Mouse (Mus musculus) MEL (cell line): ENCODE data around the gene Lcn6. TPM values are rescaled to one million over a fixed set of nuclear protein-coding genes. Genes with fewer than 3 reads are reported as not detected.

Experiments used
- DNase-seq: peaks from one replicate; pipeline ENCODE4 v3.0.0; 2011; ENCODE audit warnings: low read depth, low spot score
- H3K27ac ChIP-seq: 2 replicates; pipeline ENCODE4 v1.5.1; 2012; ENCODE audit warnings: low read depth, mild to moderate bottlenecking, control low read depth, low read length, moderate library complexity; ENCODE audit not compliant: control insufficient read depth
- H3K27me3 ChIP-seq, 2 experiments: fragments of 150-350 bp in 1 of 2; sonication (generic) in 1 of 2; 2 replicates each; pipeline ENCODE4 v1.6.1; 2012; ENCODE audit warnings: low read length in 2 of 2, mild to moderate bottlenecking in 2 of 2, improper control_type of control experiment in 1 of 2, moderate library complexity in 1 of 2; ENCODE audit not compliant: insufficient read depth in 2 of 2, control insufficient read depth in 1 of 2
- H3K36me3 ChIP-seq, 2 experiments: 2 replicates each; pipeline ENCODE4 v1.6.1; 2012 to 2014; ENCODE audit warnings: low read length in 2 of 2, improper control_type of control experiment in 1 of 2, inconsistent platforms in 1 of 2, mild to moderate bottlenecking in 1 of 2; ENCODE audit not compliant: insufficient read depth in 2 of 2, control insufficient read depth in 1 of 2
- H3K4me1 ChIP-seq, 2 experiments: fragments of 150-350 bp in 1 of 2; sonication (generic) in 1 of 2; 2 replicates each; pipeline ENCODE4 v1.6.1; 2012; ENCODE audit warnings: low read length in 2 of 2, improper control_type of control experiment in 1 of 2, mild to moderate bottlenecking in 1 of 2; ENCODE audit not compliant: insufficient read depth in 2 of 2, control insufficient read depth in 1 of 2
- H3K4me3 ChIP-seq, 2 experiments: fragments of 150-350 bp in 1 of 2; sonication (generic) in 1 of 2; 2 replicates each; pipeline ENCODE4 v1.5.1; 2012; ENCODE audit warnings: low read depth in 2 of 2, low read length in 2 of 2, mild to moderate bottlenecking in 2 of 2, moderate library complexity in 2 of 2, control low read depth in 1 of 2, improper control_type of control experiment in 1 of 2; ENCODE audit not compliant: control insufficient read depth in 1 of 2, insufficient read depth in 1 of 2
- H3K79me2 ChIP-seq: 2 replicates; pipeline ENCODE4 v1.6.1; 2012; ENCODE audit warnings: mild to moderate bottlenecking, low read length, moderate library complexity; ENCODE audit not compliant: control insufficient read depth, poor library complexity, insufficient read depth
- H3K9ac ChIP-seq: 2 replicates; pipeline ENCODE4 v1.6.1; 2012; ENCODE audit warnings: low read depth, mild to moderate bottlenecking, control low read depth, low read length, moderate library complexity; ENCODE audit not compliant: control insufficient read depth, poor library complexity, severe bottlenecking
- H3K9me3 ChIP-seq: fragments of 150-350 bp; sonication (generic); replicated peaks from 2 replicates; pipeline ENCODE4 v1.6.1; 2012; ENCODE audit warnings: mild to moderate bottlenecking, low read length, improper control_type of control experiment, moderate library complexity; ENCODE audit not compliant: insufficient read depth
- KAT2A ChIP-seq: conservative IDR thresholded peaks from 2 replicates; pipeline ENCODE4 v1.6.1; 2012; ENCODE audit warnings: low read depth, low read length, improper control_type of control experiment, inconsistent platforms
- MAFK ChIP-seq: IDR thresholded peaks from 2 replicates; pipeline ENCODE4 v1.6.1; 2011; ENCODE audit warnings: low read depth, mild to moderate bottlenecking, low read length, improper control_type of control experiment, borderline replicate concordance
- polyA plus RNA-seq, 2 experiments: library from polyadenylated mRNA; stranded (reverse) in 1 of 2; unstranded in 1 of 2; fragments of >175 nt in 1 of 2; fragments of >200 nt in 1 of 2; gene quantifications; 2 replicates each; pipeline versions ENCODE4 v1.2.1 to v1.2.4; 2012; ENCODE audit warnings: low replicate concordance in 2 of 2, low read depth in 1 of 2; ENCODE audit not compliant: insufficient read length in 2 of 2, insufficient read depth in 1 of 2, missing spikeins in 1 of 2
- total RNA-seq: library from RNA; depleted of rRNA; stranded (reverse); fragments of 300-350 nt; gene quantifications from 2 replicates; pipeline ENCODE4 v1.2.3, GENCODE M21; 2012; rRNA removed

Lcn6 gene
- total and polyA plus RNA-seq, 3 experiments, result not detected

DNA sequence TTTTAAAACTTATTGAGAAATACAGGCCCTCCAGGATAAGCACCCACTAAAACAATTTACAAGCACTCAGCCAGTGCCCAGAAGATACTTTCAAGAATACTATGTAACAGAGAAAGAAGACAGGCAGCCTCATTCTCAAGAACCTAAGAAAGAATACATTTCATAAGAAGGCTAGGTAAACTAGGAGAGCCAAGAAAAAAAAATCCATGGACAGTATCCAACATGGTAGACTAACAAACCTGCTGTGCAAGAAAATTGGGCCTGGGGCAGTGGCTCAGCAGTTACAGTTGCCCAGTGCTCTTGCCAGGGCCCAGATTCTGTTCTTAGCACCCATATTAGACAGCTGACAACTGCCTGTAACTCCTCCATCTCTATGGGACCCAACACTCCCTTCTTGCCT is 40.6 kb downstream of the Lcn6 start:
- no peak for DNase-seq
- Histone ChIP-seq H3K27me3 (peaks cover 2 to 4% of the 10 kb centered on the region in 2 experiments; a peak in 2 of 4 replicates), H3K4me3 (no peak overlapping the region), H3K9me3 (no peaks in the 10 kb centered on the region), H3K79me2 (no peaks in the 10 kb centered on the region), H3K9ac (no peak overlapping the region), H3K27ac (no peak overlapping the region), H3K36me3 (no peaks in the 10 kb centered on the region), H3K4me1 (no peaks in the 10 kb centered on the region)
- TF ChIP-seq MAFK, result no peak
- no peak for TF ChIP-seq KAT2A

Other genes with a start within 250 kb of the Lcn6 start
- 8.7 and 10.4 TPM in 2 replicates for gene Abca2, start 248.1 kb upstream of the Lcn6 start, total RNA-seq
- 10 to 100 TPM in 1 of 2 experiments, not detected in 1; 42.2 TPM for gene Abca2, start 248.1 kb upstream of the Lcn6 start, polyA plus RNA-seq
- gene Clic3, start 219.9 kb upstream of the Lcn6 start, total RNA-seq, result 0.23 and 0.27 TPM in 2 replicates
- gene Clic3, start 219.9 kb upstream of the Lcn6 start, polyA plus RNA-seq, result under 1 TPM in 1 of 2 experiments, not detected in 1; 0.15 TPM
- gene Paxx, start 215.7 kb upstream of the Lcn6 start, total RNA-seq, result 13.2 and 18.5 TPM in 2 replicates
- 10 to 100 TPM in 1 of 2 experiments, not detected in 1; 22.1 TPM for gene Paxx, start 215.7 kb upstream of the Lcn6 start, polyA plus RNA-seq
- gene Ptgds, start 206.7 kb upstream of the Lcn6 start, total RNA-seq, result not detected in 2 replicates
- not detected for gene Ptgds, start 206.7 kb upstream of the Lcn6 start, polyA plus RNA-seq
- not detected in 2 replicates for gene Lcn12, start 182.9 kb upstream of the Lcn6 start, total RNA-seq
- gene Lcn12, start 182.9 kb upstream of the Lcn6 start, polyA plus RNA-seq, result not detected
- gene Fbxw5, start 176.0 kb upstream of the Lcn6 start, total RNA-seq, result 27.5 and 29.2 TPM in 2 replicates
- gene Fbxw5, start 176.0 kb upstream of the Lcn6 start, polyA plus RNA-seq, result 10 to 100 TPM in 1 of 2 experiments, not detected in 1; 65.6 TPM
- 1.5 and 2.3 TPM in 2 replicates for gene C8g, start 175.1 kb upstream of the Lcn6 start, total RNA-seq
- gene C8g, start 175.1 kb upstream of the Lcn6 start, polyA plus RNA-seq, result 1 to 10 TPM in 1 of 2 experiments, not detected in 1; 5.1 TPM
- gene Traf2, start 129.8 kb upstream of the Lcn6 start, total RNA-seq, result 19.9 and 21.0 TPM in 2 replicates
- gene Traf2, start 129.8 kb upstream of the Lcn6 start, polyA plus RNA-seq, result 10 to 100 TPM in 1 of 2 experiments, not detected in 1; 28.3 TPM
- 135 and 142 TPM in 2 replicates for gene Edf1, start 118.9 kb upstream of the Lcn6 start, total RNA-seq
- gene Edf1, start 118.9 kb upstream of the Lcn6 start, polyA plus RNA-seq, result 100 to 1,000 TPM in 1 of 2 experiments, not detected in 1; 318 TPM
- gene Mamdc4, start 101.9 kb upstream of the Lcn6 start, total RNA-seq, result 17.6 and 24.0 TPM in 2 replicates
- gene Mamdc4, start 101.9 kb upstream of the Lcn6 start, polyA plus RNA-seq, result 10 to 100 TPM in 1 of 2 experiments, not detected in 1; 21.6 TPM
- gene Phpt1, start 101.6 kb upstream of the Lcn6 start, total RNA-seq, result 34.7 and 47.0 TPM in 2 replicates
- 10 to 100 TPM in 1 of 2 experiments, not detected in 1; 73.7 TPM for gene Phpt1, start 101.6 kb upstream of the Lcn6 start, polyA plus RNA-seq
- gene Ajm1, start 95.0 kb upstream of the Lcn6 start, total RNA-seq, result 0.04 and 0.07 TPM in 2 replicates
- gene Ajm1, start 95.0 kb upstream of the Lcn6 start, polyA plus RNA-seq, result under 1 TPM in 1 of 2 experiments, not detected in 1; 0.32 TPM
- 66.1 and 76.9 TPM in 2 replicates for gene Rabl6, start 68.3 kb upstream of the Lcn6 start, total RNA-seq
- gene Rabl6, start 68.3 kb upstream of the Lcn6 start, polyA plus RNA-seq, result 100 to 1,000 TPM in 1 of 2 experiments, 10 to 100 TPM in 1; 84.7 to 104 TPM
- gene Ccdc183, start 59.1 kb upstream of the Lcn6 start, total RNA-seq, result 0.04 TPM in 1 of 2 replicates, not detected in the other
- under 1 TPM in 1 of 2 experiments, not detected in 1; 0.26 TPM for gene Ccdc183, start 59.1 kb upstream of the Lcn6 start, polyA plus RNA-seq
- gene Tmem141, start 54.8 kb upstream of the Lcn6 start, total RNA-seq, result 10.9 and 11.9 TPM in 2 replicates
- gene Tmem141, start 54.8 kb upstream of the Lcn6 start, polyA plus RNA-seq, result 10 to 100 TPM in 1 of 2 experiments, not detected in 1; 25.3 TPM
- not detected in 2 replicates for gene Fcna, start 48.8 kb upstream of the Lcn6 start, total RNA-seq
- under 1 TPM in 1 of 2 experiments, not detected in 1; 0.21 TPM for gene Fcna, start 48.8 kb upstream of the Lcn6 start, polyA plus RNA-seq
- not detected in 2 replicates for gene Lcn8, start 23.7 kb upstream of the Lcn6 start, total RNA-seq
- gene Lcn8, start 23.7 kb upstream of the Lcn6 start, polyA plus RNA-seq, result not detected
- gene Lcn5, start 18.8 kb upstream of the Lcn6 start, total RNA-seq, result not detected in 2 replicates
- gene Lcn5, start 18.8 kb upstream of the Lcn6 start, polyA plus RNA-seq, result not detected
- gene Lcn10, start 5.9 kb downstream of the Lcn6 start, total RNA-seq, result not detected in 2 replicates
- not detected for gene Lcn10, start 5.9 kb downstream of the Lcn6 start, polyA plus RNA-seq
- not detected in 2 replicates for gene Obp2a, start 23.3 kb downstream of the Lcn6 start, total RNA-seq
- gene Obp2a, start 23.3 kb downstream of the Lcn6 start, polyA plus RNA-seq, result not detected
- not detected in 2 replicates for gene Bmyc, start 30.0 kb downstream of the Lcn6 start, total RNA-seq
- gene Bmyc, start 30.0 kb downstream of the Lcn6 start, polyA plus RNA-seq, result not detected
- not detected in 2 replicates for gene Obp2b, start 60.2 kb downstream of the Lcn6 start, total RNA-seq
- gene Obp2b, start 60.2 kb downstream of the Lcn6 start, polyA plus RNA-seq, result not detected
- gene Lcn3, start 88.8 kb downstream of the Lcn6 start, total RNA-seq, result not detected in 2 replicates
- gene Lcn3, start 88.8 kb downstream of the Lcn6 start, polyA plus RNA-seq, result not detected
- gene Lcn11, start 100.2 kb downstream of the Lcn6 start, total RNA-seq, result not detected in 2 replicates
- not detected for gene Lcn11, start 100.2 kb downstream of the Lcn6 start, polyA plus RNA-seq
- gene Gm13539, start 105.5 kb downstream of the Lcn6 start, total RNA-seq, result not detected in 2 replicates
- not detected for gene Gm13539, start 105.5 kb downstream of the Lcn6 start, polyA plus RNA-seq
- gene Glt6d1, start 139.1 kb downstream of the Lcn6 start, total RNA-seq, result not detected in 2 replicates
- not detected for gene Glt6d1, start 139.1 kb downstream of the Lcn6 start, polyA plus RNA-seq
- not detected in 2 replicates for gene Lcn9, start 146.4 kb downstream of the Lcn6 start, total RNA-seq
- gene Lcn9, start 146.4 kb downstream of the Lcn6 start, polyA plus RNA-seq, result not detected
- gene Sohlh1, start 170.5 kb downstream of the Lcn6 start, total RNA-seq, result not detected in 2 replicates
- not detected for gene Sohlh1, start 170.5 kb downstream of the Lcn6 start, polyA plus RNA-seq
- gene Kcnt1, start 186.9 kb downstream of the Lcn6 start, total RNA-seq, result not detected in 2 replicates
- gene Kcnt1, start 186.9 kb downstream of the Lcn6 start, polyA plus RNA-seq, result not detected